Mouse (Mus musculus) right cerebral cortex, postnatal 4 days (tissue): Measurements from ENCODE around the gene Lmntd1.

ENCODE experiments used
- DNase-seq: peaks from one replicate; pipeline ENCODE4 v3.0.0-alpha.2; 2022

Lmntd1 gene

GRCm38 (mm10) chr6:145557059-145557992, 56.8 kb downstream of the Lmntd1 start:
- no peak for DNase-seq

- DNase-seq = no peak
Measured at GRCm38 (mm10) chr6:145553226-145553625, 60.9 kb downstream of the Lmntd1 start.

GRCm38 (mm10) chr6:145552817-145553216, 61.3 kb downstream of the Lmntd1 start:
- no peak for DNase-seq

GRCm38 (mm10) chr6:145550993-145551392, 63.1 kb downstream of the Lmntd1 start:
- no peak for DNase-seq

- no peak for DNase-seq
Measured at GRCm38 (mm10) chr6:145545927-145546641, 68.0 kb downstream of the Lmntd1 start.

- no peak for DNase-seq
Measured at GRCm38 (mm10) chr6:145544838-145545237, 69.3 kb downstream of the Lmntd1 start.

GRCm38 (mm10) chr6:145544304-145544703, 69.8 kb downstream of the Lmntd1 start:
- DNase-seq = no peak

- no peak for DNase-seq
Measured at GRCm38 (mm10) chr6:145539568-145539859, 74.6 kb downstream of the Lmntd1 start.

- DNase-seq = no peak
Measured at GRCm38 (mm10) chr6:145538787-145539567, 75.1 kb downstream of the Lmntd1 start.

GRCm38 (mm10) chr6:145530464-145530863, 83.7 kb downstream of the Lmntd1 start:
- no peak for DNase-seq

- no peak for DNase-seq
Measured at GRCm38 (mm10) chr6:145523337-145523736, 90.8 kb downstream of the Lmntd1 start.

- no peak for DNase-seq
Measured at GRCm38 (mm10) chr6:145522617-145523016, 91.5 kb downstream of the Lmntd1 start.

- no peak for DNase-seq
Measured at GRCm38 (mm10) chr6:145517002-145517401, 97.1 kb downstream of the Lmntd1 start.

GRCm38 (mm10) chr6:145515859-145516581, 98.1 kb downstream of the Lmntd1 start:
- DNase-seq = no peak

GRCm38 (mm10) chr6:145511265-145511664, 102.9 kb downstream of the Lmntd1 start:
- no peak for DNase-seq

GRCm38 (mm10) chr6:145508828-145509227, 105.3 kb downstream of the Lmntd1 start:
- no peak for DNase-seq

GRCm38 (mm10) chr6:145501751-145502150, 112.4 kb downstream of the Lmntd1 start:
- DNase-seq = no peak

GRCm38 (mm10) chr6:145499574-145500546, 114.3 kb downstream of the Lmntd1 start:
- DNase-seq = no peak

- no peak for DNase-seq
Measured at GRCm38 (mm10) chr6:145495731-145496130, 118.4 kb downstream of the Lmntd1 start.

- DNase-seq = no peak
Measured at GRCm38 (mm10) chr6:145488251-145488650, 125.9 kb downstream of the Lmntd1 start.

GRCm38 (mm10) chr6:145485986-145486605, 128.0 kb downstream of the Lmntd1 start:
- no peak for DNase-seq
